Mouse (Mus musculus) erythroblast, embryonic 14.5 days (primary cell): ENCODE measurements around the gene 4921536K21Rik.

Experiments used
- GATA1 ChIP-seq: IDR thresholded peaks from 2 replicates; pipeline ENCODE4 v1.6.1; 2012; ENCODE audit warnings: low read length, inconsistent platforms, mixed read lengths
- TAL1 ChIP-seq: IDR thresholded peaks from 3 replicates; pipeline ENCODE4 v1.6.1; 2012; ENCODE audit warnings: low read length, inconsistent platforms, mixed read lengths

- TF ChIP-seq GATA1 (no peak), TAL1 (no peak)
Measured at GRCm38 (mm10) chr11:3912100-3912874, 17.4 kb upstream of the 4921536K21Rik start.
